Mouse (Mus musculus): Measurements from ENCODE around the gene Rapgef4.

Gene Rapgef4

DNA sequence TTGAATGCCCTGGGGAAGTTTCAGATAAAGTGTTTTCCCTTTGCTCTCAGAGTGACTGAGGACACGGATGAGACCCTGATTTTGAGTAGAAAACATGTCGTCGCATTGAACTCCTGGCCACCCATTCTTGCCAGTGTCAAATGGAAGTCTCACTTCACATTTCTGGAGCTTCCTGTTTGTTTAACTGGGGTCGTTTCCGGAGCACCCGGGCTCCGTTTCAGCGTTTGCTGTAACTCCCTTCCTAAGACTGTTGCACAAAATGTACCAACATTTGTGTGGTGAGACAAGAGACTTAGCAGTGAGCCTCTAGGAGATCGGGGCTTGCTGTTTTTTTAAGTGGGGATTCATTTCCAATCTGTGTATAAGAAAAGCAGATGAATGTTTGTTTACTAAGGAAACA is 220.5 kb downstream of the Rapgef4 start:
- no peak for DNase-seq

DNA sequence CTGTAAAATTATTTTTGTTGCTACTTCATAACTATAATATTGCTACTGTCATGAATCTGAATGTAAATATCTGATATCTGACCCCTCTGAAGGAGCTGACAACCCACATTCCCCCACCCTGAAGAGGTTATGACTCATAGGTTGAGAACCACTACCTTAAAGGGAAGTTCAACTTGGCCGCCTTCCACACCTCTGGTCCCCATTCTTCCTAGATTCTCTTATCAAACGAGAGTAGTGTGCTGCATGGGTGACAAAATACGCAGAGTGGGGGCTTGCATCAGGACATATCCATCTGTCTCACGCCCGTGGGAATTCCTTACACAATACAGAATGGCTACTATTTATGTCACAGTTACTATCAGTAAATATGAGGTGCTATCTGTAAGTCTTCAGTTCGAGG is 221.2 kb downstream of the Rapgef4 start:
- no peak for DNase-seq

DNA sequence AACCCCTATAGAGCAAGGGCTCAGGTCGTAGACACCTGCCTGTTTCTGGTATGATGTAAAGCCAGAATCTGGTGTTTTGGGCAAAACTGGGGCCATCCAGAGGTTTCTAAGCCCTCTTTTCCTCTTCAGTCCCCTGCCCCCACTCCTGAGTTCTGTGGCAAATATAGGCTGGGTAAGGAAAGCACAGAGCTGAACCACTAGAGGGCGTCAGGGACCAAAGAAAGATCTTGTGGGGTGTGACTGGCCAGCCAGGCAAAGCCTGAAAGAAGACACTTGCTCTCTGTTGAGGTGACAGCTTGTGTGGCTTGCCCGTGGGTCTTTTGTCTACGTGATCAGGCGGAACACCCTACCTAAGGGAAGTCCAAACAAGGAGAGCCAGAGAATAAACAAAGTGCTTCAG is 222.6 kb downstream of the Rapgef4 start:
- DNase-seq = peak; percentile 83

DNA sequence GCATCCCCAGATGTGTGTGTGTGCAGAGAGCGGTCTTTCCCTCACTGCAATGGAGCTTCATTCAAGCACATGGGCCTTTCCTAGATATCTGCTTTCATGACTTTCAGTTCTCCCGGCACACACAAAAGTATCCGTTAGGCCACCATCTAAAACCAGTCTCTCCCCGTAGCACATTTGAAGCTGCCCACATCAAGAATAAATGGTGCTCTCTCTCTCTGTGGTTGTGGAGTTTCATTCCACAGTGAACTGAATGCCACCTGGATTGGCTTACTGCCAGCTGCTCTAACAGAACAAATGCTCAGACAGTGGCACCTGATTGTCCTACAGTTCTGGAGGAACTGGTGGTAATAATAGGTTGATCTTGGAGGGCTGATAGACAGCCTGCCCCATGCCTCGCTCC is 224.8 kb downstream of the Rapgef4 start:
- no peak for DNase-seq

DNA sequence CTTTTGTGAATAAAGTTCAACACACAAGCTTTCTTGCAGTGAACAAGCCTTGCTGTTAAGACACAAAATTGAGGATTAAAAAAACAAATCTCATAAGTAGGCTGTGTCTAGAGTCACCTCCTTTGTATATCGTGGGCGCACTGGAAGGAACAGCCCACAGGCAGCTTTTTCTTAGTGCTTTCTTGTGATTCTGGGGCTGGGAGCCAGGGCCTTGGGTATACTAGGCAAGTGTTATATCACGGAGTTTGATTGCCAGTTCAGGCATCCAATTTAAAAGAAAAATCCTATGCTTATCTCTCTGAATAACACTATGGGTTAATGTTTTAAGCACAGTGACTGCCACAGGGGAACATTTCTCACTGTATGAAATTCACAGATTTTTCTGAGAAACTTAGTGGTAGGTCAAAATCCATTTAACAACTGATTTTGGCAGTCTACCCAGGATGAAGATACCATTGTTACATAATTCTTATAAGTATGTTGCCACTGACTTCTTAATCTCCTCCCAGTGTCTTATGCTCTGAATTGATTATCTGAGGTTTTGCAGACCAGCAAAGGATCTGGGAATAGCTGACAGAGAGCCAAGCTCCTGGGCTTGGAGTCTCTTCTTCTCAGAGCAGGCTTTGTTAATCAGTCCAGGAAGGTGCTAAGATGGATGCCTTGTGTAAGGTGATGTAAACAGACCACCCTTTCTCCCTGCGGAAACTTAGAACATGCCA is 225.6 kb downstream of the Rapgef4 start:
- no peak for DNase-seq

DNA sequence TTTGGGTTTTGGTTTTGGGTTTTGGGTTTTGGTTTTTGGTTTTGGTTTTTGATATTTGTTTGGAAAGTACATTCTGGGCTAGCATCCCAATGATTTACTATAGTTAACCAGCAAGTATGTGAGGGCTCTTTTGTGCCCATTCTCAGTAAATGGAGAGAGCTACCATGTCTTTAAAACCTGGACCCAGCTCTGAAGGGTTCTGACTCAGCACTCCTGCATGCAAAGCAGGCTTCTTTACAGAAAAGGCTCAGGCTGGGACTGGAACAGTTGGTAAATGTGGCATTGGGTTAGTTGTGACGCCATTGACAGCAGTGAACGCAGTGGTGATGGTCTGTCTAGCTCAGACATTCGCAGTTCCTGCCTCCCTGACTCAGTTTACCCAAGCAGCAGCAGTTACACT is 236.3 kb downstream of the Rapgef4 start:
- DNase-seq = no peak

DNA sequence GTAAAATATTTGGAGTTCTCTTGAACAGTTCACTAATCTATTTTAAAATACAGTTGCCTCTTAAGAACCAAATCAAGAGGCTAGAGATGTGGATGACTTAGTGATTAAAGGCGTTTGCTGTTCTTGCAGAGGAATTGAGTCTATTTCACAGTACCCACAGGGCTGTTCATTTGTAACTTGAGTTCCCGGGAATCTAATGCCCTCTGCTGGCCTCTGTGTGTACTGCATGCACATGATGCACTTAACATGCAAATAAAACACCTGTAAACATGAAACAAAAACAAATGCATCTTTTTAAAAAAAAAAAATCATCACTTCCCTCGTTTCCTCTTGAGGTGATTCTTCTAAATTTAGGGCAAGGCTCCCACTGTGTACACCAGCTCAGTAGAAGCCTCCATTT is 238.9 kb downstream of the Rapgef4 start:
- peak; percentile 72 for DNase-seq

DNA sequence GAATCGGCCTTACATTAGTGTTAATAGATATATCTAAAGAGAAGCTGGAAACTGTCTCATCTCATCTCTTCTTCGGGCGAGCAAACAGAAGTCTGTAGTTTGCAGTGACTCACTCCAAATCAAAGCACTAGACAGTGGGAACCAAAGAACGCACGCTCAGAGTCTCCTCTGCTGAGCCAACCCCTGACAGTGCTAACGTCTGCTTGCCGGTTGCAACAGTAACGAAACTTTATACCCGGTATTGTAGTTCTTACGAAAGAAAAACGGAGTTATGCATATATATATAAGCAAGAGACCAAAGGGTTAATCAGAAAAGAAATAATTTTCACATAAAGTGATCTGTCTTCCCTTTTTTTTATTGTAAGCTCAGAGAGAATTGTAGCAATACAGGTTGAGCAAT is 240.2 kb downstream of the Rapgef4 start:
- no peak for DNase-seq

DNA sequence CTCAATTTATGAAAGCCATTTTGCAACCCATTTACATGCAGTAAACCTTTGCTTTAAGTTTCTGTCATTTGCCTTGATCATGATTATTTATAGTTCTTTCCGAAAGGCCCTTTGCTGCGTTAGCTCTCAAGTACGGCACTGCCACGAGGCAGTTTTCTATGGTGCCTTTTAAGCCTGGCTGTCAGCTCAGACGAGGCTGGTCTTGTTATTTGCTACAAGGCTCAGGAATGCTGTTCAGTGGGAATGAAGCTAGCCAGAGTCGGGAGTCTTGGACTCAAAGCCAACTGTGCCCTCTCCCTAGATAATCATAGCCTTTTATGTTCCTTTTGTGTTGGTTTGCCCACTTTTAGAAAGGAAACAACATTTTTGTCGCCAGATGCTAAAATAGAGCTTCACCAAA is 240.7 kb downstream of the Rapgef4 start:
- DNase-seq = no peak

DNA sequence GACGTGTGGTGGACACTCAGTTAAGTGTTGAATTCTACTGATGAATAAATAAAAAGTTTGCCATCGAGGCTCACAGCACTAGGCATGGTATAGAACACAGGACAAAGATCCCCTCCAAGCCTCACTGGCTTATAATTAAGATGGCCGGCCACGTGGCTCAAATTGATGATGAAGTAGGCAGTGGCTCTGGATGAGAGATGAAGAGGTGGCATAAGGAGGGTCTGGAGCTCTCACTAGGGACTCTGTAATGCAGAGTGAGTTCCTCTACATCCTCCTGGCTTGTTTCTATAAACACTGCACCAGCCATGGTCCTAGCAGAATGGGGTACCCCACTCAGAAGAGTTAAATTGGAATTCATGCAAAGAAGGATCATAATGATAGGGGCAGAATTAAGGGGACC is 241.2 kb downstream of the Rapgef4 start:
- no peak for DNase-seq

DNA sequence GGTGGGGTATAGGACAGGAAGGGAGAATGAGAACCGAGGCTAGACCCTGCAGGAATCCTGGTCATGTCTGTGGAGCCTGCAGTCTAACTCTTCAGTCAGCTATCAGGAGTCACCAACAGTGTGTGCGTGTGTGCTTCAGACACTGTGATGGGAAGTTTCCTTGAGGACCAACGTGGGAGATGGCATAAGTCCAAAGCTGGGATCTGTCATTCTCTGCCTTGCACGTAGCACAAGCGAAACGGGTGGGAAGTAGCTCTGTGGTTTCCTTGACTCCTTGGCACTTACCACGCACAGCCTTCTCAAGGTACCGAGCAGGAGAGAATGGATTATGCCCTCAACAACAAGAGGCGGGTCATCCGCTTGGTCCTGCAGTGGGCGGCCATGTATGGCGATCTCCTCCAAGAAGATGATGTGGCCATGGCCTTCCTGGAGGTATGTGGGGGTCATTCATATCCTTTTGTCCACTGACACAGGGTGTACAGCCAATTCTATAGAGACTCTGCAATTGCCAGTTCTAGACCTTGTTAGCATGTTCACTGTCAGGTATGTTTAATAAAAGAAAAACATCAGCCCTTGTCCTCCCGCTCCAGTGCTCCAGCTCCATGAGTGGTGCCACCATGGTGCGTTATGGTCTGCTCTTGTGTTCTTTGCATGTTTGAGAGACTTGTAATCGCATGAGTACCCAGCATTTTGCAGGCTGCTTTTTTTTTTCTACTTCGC is 241.9 kb downstream of the Rapgef4 start:
- no peak for DNase-seq

DNA sequence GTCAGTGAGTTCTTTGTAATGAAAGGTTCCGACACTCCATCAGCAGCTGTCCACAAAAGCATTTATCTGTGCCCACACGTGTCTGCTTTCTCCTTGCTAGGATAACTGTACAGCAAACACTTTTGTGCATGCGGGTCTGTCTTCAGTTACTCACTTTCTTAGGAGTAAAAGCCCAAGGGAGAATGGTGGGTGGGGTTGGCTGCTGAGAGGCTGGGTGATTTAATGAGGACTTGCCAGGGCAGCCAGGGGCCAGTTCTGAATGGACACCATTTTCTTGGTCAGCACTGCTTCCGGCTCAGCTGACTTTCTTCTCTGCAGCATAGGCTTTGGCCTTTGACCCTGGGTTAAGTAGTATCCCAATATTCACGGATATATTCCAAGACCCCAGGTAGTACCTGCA is 242.4 kb downstream of the Rapgef4 start:
- DNase-seq = no peak

DNA sequence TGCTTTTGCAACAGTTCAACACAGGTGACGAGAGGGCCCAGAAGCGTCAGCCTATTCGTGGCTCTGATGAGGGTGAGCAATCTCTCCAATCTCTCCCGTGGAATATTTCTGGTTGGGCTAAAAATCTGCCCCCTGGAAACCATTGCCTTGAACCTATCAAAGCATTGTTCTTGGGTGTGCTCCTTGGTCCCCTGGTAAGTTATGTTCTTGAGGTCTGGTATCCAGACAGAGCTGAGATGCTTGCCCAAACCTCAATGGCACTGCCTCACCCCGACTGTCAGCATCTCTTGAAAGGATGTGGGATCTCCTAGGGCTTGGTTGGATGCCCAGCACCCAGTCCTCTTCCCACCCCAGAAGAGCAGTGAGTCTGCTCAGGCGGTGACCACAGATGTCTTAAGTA is 245.0 kb downstream of the Rapgef4 start:
- no peak for DNase-seq

DNA sequence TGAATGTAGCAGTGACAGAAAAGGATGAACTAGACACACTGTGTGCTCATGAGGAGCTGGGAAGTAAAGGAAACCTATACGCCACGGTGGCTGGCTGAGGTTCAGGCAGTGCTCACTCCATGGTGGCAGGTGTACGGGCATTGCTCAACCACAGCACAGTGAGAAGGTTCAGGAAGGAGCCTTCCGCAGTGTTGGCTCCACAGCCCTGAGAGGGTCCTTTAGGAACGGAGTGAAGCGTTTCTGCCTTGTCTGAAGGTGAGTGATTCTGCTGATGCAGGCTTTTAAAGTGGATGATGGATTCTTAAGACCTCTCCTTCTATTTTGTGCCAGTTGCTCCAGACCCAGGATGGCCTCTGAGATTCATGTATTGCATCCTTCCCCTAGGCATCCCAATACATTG is 246.4 kb downstream of the Rapgef4 start:
- no peak for DNase-seq

DNA sequence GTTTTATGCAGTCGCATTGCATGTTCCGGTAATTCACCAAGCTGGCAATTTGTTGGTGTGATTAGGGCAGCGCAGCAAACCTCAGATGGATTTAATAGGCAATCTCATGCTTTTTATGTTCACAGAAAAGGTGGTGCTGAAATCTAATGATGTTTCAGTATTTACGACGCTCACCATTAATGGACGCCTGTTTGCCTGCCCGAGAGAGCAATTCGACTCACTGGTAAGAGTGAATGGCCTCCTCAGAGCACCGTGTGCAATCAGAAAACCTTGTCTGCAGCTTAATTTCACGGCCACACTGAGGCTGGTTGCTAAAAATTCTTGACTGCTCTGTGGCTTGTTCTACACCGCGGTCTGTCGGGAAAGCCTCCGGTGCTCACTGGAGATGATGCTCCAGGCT is 247.8 kb downstream of the Rapgef4 start:
- no peak for DNase-seq

DNA sequence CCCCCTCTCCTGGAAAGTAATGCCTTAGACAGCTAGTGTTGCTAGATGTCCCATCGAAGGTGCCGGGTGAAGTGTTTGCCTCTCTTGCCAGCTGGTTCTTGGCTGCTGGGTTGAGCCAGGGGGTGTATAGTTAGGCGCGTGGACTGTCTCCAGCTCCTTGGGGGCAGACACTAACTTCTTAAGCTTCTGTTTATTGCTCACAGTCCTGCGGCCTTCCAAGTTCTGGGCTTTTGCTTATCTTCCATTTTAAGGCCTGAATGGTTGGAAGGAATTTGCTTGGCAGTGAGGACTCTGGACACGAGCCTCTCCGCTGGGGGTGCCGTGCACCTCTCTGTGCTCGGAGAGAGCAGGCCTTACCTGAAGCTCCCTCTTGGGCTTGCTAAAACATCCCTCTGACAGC is 249.5 kb downstream of the Rapgef4 start:
- DNase-seq = no peak

DNA sequence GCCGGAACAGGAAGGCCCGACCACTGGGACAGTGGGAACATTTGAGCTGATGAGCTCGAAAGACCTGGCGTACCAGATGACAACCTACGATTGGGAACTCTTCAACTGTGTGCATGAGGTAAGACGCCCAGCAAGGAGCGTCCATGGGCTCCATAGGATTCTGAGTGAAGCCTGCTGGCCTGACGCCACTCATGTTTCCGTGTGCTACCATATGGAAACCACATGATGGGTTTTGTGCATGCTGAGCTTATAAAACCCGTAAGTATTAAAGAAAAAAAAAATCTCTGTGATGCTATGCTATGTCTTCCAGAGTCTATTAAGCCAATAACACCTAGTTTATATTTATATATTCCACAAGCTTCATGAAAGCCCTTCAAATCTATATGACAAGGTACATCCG is 253.0 kb downstream of the Rapgef4 start:
- no peak for DNase-seq

DNA sequence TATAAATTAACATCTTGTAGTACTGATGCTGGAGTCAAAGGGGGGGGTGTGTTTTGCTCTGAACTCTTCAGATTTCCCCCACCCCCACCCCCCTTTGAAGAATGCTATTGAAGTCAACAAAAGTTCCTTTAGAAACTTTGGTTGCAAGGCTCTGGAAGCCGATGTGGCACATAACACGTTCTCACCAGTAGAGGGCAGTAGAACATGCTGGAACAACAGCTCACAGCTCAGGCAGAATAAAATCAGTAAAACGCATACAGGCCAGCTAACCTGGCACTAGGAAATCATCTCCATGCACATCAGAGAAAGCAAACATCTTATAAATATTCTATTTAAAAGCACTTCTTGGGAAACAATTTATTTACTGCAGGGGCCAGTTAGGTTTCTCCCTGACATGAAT is 253.9 kb downstream of the Rapgef4 start:
- DNase-seq = peak; percentile 81

DNA sequence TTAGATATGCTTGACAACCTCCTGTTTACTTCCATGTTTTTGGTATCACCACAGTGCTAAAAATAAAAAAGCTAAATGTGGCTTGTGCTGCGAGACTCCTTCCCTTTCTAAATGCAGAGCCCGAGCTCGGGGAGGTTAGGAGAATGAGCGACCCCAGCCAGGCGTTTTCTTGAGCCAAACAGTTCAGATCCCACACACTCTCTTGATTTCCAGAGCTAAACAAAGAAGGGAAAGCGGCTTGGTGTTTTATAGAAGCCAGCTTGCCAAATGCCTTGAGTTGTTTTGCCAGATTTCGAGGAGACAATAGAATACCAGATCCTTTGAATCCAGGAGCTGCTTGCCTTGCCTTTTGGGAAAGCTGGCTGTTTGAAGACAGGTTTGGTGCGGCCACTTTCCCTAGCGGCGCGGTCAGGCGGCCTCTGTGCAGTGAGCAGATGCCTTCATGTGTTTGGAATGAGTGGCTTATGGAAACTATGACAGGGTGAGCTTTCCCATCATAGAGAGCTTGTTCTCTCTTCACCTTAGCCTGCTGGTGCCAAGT is 254.4 kb downstream of the Rapgef4 start:
- no peak for DNase-seq

DNA sequence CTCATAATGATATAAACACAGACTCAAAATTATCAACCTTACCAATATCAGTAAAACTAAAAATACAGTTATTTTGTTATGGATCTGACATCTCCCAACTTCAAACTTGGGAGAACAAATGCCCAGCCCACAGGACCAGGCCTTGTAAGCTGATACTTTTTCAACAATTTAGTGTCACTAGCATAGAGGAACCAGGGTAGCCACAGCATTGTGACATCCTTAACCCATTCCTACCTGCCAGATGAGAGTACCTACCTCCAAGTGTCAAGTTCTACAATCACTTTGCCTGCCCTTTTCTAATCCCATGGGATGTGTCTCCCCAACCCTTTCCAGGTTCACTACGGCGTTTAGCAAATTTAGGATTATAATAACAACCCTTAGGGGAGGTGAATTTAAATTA is 257.4 kb downstream of the Rapgef4 start:
- DNase-seq = no peak

DNA sequence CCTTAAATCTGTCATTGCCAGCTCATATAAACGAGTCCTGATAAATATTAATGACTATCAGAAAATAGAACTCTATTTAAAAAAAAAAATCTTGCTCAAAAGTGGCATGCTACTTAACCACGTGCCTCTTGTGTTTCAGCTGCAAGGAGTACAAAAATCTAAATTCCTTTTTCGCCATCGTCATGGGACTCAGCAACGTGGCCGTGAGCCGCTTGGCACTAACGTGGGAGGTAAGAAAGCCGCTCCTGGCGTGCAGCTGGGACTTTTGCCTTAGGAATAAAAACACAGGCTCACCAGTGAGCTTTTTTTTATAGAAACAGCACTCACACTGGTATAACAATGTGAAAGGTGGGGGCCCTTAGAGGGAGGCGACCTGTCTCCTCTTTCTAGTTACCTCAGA is 257.9 kb downstream of the Rapgef4 start:
- DNase-seq = no peak

DNA sequence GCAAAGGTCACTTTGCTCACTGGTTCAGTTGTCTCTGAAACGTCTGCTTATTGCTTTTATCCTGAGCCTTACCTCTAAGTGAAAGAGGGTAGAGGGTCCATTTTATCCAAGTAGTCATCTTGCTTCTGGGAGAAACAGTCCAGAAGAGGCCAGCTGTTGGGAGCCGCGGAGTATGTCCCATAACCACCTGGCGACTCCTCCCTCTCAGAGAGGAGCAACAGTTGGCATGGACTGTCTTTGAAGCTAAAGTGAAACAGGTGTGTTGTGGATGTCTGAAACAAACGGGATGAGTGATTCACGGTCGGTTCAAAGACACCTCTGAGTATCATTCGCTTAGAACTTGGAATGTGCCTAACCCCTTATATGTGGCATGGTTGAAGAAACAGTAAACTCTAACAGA is 258.4 kb downstream of the Rapgef4 start:
- DNase-seq = no peak

DNA sequence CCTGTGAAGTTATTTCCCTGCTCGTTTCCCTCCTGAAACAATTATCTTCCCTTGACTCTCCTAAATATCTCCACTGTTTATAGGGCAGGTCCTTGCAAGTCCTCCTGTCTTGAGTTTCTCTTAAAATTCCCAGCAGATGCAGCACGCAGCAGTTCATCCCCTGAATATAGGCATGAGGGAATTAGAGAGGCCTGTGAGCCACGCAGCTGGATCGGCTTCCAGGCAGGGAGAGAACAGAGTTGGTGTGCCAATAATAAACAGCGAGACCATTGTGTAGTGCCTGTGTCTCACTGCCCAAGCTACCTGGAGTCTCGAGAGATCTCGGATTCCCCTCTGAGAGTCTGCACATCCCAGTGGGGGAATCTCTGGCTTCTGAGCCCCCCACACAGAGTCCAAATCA is 259.0 kb downstream of the Rapgef4 start:
- no peak for DNase-seq

DNA sequence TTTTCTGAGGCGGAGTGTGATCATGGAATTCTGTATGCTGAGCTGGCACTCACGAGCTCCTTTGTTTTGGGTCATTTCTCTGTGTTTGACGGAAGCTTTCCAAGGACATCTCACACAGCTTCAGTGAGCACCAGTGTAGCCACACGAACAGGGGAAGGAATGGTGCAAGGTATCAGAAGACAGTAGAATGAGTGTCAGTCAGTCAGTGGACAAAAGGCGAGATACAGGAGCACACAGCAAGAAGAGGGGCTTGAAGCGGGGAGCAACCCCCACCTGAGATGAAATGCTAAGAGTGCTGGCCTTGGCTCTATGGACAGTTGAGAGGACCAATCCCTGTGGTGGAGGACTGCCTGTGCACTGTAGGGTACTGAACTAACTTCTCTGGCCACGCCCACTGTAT is 259.7 kb downstream of the Rapgef4 start:
- no peak for DNase-seq

Data from retina, postnatal 1 day (tissue).